Mouse (Mus musculus) lung, embryonic 15.5 days (tissue): ENCODE measurements around the gene Nppc. TPM values are rescaled to one million over a fixed set of nuclear protein-coding genes. Genes with fewer than 3 reads are reported as not detected.

ENCODE experiments used
- ATAC-seq: fragments of 200-750 bp; cut with Nextera tagmentation; 2 replicates; pipeline ENCODE4 v1.8.0; 2017; ENCODE audit warnings: moderate number of reproducible peaks, borderline replicate concordance; ENCODE audit not compliant: low FRiP score, low TSS enrichment; ENCODE audit errors: extremely low read depth
- H3K27ac ChIP-seq: fragments of 300-500 bp; sonication (generic); 2 replicates; pipeline ENCODE4 v1.5.1; 2015; ENCODE audit warnings: moderate library complexity, mild to moderate bottlenecking, inconsistent platforms
- H3K27me3 ChIP-seq: fragments of 300-500 bp; sonication (generic); 2 replicates; pipeline ENCODE4 v1.6.1; 2015; ENCODE audit warnings: inconsistent platforms
- H3K36me3 ChIP-seq: fragments of 300-500 bp; sonication (generic); 2 replicates; pipeline ENCODE4 v1.6.1; 2015; ENCODE audit warnings: inconsistent platforms
- H3K4me1 ChIP-seq: fragments of 300-500 bp; sonication (generic); 2 replicates; pipeline ENCODE4 v1.6.1; 2015; ENCODE audit warnings: inconsistent platforms
- H3K4me2 ChIP-seq: fragments of 300-500 bp; sonication (generic); 2 replicates; pipeline ENCODE4 v1.6.1; 2015; ENCODE audit warnings: inconsistent platforms, mild to moderate bottlenecking, moderate library complexity
- H3K4me3 ChIP-seq: fragments of 300-500 bp; sonication (generic); 2 replicates; pipeline ENCODE4 v1.5.1; 2015; ENCODE audit warnings: mild to moderate bottlenecking, inconsistent platforms
- H3K9ac ChIP-seq: fragments of 300-500 bp; sonication (generic); 2 replicates; pipeline ENCODE4 v1.6.1; 2015; ENCODE audit warnings: inconsistent platforms
- H3K9me3 ChIP-seq: fragments of 300-500 bp; sonication (generic); 2 replicates; pipeline ENCODE4 v1.6.1; 2016; ENCODE audit warnings: inconsistent platforms
- WGBS: fragments of 180-500 bp; shearing (Covaris S2); methylation state at CpG from one replicate; pipeline ENCODE4 v1.1.7; 2015; 5-methylcytosine and 5-hydroxymethylcytosine counted together
- polyA plus RNA-seq: library from polyadenylated mRNA; unstranded; fragments of >200 nt; fragmentation: Nextera tagmentation; extraction: Ambion mirVana; gene quantifications from 2 replicates; pipeline ENCODE4 v1.2.1, GENCODE M21; 2015

Nppc gene
- polyA plus RNA-seq, 1 experiment from 2014 or later, result 0.52 TPM

DNA sequence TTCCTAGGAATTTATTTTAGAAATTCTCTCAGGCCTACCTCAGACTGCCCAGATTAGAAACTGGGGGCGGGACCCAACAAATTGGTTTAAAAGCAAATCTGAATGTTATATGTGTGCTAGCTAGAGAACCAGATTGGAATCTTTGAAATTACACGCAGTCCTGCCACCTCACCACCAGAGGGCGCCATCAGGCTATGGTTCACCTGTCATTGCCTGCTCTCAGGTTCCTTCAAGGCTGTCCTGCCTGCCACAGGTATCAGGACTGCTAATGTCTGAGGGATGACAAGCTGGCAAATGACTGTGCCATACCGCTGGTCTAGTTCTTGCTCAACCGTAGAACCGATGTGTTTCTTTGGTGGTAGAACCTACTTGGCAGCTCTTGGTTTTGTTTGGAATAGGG lies 20.1 kb downstream of the Nppc start:
- no peaks in the 10 kb centered on the region for H3K4me1 ChIP-seq
- no peaks in the 10 kb centered on the region for H3K36me3 ChIP-seq
- no peak overlapping the region for H3K9ac ChIP-seq
- no peak overlapping the region for H3K4me3 ChIP-seq
- no peak overlapping the region for H3K27ac ChIP-seq
- ATAC-seq, result no peak
- H3K4me2 ChIP-seq, result no peak overlapping the region
- no peaks in the 10 kb centered on the region for H3K27me3 ChIP-seq
- H3K9me3 ChIP-seq, result no peaks in the 10 kb centered on the region
- WGBS, result 14% methylated on average over 6 of the region's 6 CpGs

DNA sequence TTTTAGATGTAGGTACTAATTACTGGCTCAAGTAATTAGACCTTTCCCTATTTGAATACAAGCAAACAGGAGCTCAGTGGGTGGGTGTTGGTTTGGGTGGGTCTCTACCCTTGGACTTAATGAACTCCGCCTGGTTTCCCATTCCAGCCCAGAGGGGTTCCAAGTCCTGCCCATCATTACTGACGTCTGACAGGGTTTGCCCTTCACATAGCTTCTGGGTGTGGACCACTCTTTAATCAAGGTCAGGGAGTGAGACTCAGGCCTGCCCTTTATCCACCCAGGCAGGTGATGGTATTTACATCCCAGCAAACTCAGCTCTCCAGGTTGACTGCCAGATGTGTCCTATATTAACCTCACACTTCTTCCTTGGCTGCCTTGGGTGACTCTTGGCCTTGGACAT lies 22.9 kb downstream of the Nppc start:
- Histone ChIP-seq H3K27ac (no peak overlapping the region), H3K27me3 (no peaks in the 10 kb centered on the region), H3K9ac (no peak overlapping the region), H3K4me3 (no peak overlapping the region), H3K9me3 (no peaks in the 10 kb centered on the region), H3K36me3 (no peaks in the 10 kb centered on the region), H3K4me1 (no peaks in the 10 kb centered on the region), H3K4me2 (no peak overlapping the region)
- WGBS, result 52% methylated on average over 2 of the region's 2 CpGs
- ATAC-seq, result no peak

DNA sequence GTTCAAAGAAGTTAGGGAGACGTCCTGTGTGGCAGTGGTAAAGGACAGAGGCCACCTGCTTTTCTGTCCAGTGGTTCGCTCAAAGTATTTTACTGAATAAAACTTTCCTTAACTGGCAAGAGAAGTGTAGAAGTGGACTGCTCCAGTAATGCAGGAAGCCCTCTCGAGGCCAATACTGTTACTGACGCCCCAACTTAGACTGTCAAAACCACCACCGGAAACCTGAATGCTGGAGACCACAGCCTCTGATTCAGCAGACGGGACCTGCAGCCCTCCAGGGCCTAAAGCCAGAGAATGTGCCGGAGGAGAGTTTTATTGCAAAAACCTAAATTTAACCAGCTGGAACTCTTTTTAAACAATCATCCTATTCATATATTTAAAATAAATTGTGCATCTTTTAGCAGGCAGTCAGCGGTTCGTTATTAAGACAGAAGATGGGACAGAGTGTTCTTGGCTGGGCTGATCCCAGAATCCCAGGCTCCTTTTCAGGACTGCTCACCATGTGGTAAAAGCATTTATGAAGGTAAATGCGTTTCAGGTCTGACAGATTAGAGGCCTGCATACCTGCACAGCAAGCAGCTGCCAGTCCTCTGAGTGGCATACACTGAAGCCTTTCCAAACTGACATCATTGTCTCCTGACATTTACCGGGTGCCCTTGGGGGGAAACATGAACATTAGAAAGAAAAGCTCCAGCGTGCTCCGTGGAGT lies 27.1 kb downstream of the Nppc start:
- WGBS, result 56% methylated on average over 13 of the region's 13 CpGs

DNA sequence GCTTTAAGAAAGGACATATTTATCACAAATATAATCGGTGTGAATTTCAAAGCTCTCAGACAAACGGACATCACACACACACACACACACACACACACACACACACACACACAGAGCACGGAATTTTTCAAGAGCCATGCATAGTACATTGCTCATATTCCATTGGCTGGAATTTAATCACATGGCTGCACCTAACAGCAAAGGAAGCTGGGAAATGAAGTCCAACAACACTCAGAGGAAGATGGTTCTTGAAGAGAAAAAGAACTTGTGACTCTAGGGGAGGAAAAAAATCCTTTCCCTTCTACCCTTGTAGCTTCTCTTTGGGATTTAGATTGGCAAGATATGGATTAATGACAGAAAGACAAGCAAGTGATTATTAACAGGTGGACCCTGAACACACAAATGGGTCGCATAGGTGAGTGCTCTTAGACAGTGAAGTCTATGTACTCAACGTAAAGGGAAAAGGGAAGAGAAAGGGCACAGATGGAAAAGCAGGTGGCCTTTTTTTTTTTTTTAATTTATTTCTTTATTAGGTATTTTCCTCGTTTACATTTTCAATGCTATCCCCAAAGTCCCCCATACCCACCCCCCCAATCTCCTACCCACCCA lies 35.5 kb downstream of the Nppc start:
- Histone ChIP-seq H3K4me1 (no peaks in the 10 kb centered on the region), H3K4me3 (no peak overlapping the region), H3K36me3 (no peaks in the 10 kb centered on the region), H3K27ac (no peak overlapping the region), H3K27me3 (no peaks in the 10 kb centered on the region), H3K9ac (no peak overlapping the region), H3K4me2 (peak overlapping the region; percentile 12; the same call in 1 of the 2 replicates), H3K9me3 (no peaks in the 10 kb centered on the region)
- no peak for ATAC-seq
- WGBS, result 52% methylated on average over 6 of the region's 6 CpGs

More for the DNA sequence above, 27.1 kb downstream of the Nppc start:
- ATAC-seq, result no peak
- H3K9me3 ChIP-seq, result no peaks in the 10 kb centered on the region
- no peaks in the 10 kb centered on the region for H3K27me3 ChIP-seq
- H3K27ac ChIP-seq, result no peak overlapping the region
- no peak overlapping the region for H3K9ac ChIP-seq
- H3K4me2 ChIP-seq, result no peak overlapping the region
- H3K36me3 ChIP-seq, result no peaks in the 10 kb centered on the region
- H3K4me1 ChIP-seq, result no peaks in the 10 kb centered on the region
- no peak overlapping the region for H3K4me3 ChIP-seq

DNA sequence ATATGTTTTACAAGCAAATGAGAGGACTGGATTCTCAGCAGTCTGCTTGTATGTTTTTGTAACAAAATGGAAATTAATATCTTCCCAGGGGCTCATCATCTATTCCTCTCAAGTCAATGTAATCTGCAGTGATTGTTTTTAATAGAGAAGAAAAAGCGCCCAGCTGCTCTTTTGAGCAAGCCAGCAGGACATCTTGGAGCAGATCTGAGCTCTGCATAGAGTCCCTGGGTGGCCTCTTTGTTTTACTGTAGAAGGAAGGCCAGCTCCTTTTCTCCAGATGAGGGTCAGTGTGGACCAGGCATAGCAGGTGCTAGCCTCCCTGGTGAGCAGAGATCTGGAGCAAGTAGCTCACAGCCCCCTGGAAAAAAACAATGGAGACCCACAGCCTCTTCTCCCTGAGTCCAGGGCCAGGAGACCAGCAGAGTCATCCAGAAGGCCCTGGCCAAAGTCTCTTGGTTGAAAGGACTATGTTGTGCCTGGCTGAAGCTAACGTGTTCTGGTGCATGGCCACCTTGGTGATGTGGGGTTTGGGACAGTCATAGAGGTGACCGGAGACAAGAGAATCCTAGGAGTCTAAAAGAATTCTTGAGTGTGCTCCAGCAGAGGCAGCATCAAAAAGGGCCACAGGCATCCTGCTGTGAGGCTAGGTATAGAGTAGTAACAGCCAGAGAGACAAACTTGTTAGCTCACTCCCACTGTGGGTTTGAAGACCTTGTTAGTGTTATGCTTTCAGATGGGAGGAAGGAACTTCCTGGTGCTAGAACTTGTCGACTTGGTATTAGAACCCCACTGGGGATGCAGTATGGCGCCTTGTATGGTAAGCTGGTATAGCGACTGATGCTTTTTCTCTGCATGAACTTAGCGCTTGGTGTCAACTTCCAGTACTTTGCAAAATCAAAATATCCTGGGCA lies 36.3 kb downstream of the Nppc start:
- Histone ChIP-seq H3K27me3 (no peaks in the 10 kb centered on the region), H3K4me2 (peak overlapping the region; percentile 12; the same call in 1 of the 2 replicates), H3K4me3 (no peak overlapping the region)

DNA sequence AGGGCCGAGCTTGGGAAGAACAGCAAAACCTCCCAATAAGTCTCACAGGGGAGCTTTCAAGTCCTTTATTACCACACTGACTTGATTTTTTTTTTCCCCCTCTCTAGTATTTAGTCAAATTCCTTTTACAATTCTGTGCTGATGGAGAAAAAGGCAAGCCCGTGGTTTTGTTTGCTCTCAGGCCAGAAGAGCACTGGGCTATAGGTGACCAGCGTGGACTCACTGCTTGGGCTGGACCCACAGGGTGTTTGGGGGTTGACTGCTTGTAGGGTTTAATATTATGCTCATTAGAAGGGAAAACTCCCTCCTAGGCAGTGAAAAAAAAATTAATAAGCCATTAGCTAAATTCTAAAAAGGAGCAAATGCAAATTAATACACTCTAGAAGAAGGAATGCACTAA lies 36.9 kb downstream of the Nppc start:
- ATAC-seq, result no peak
- Histone ChIP-seq H3K4me2 (no peak overlapping the region), H3K4me3 (no peak overlapping the region), H3K36me3 (no peaks in the 10 kb centered on the region), H3K27ac (no peak overlapping the region), H3K4me1 (no peaks in the 10 kb centered on the region), H3K9me3 (no peaks in the 10 kb centered on the region), H3K9ac (no peak overlapping the region), H3K27me3 (no peaks in the 10 kb centered on the region)
- WGBS, result 52% methylated on average over 3 of the region's 3 CpGs

More for the DNA sequence above, 36.3 kb downstream of the Nppc start:
- WGBS, result 60% methylated on average over 7 of the region's 7 CpGs
- no peak overlapping the region for H3K9ac ChIP-seq
- H3K36me3 ChIP-seq, result no peaks in the 10 kb centered on the region
- H3K27ac ChIP-seq, result no peak overlapping the region
- H3K9me3 ChIP-seq, result no peaks in the 10 kb centered on the region
- ATAC-seq, result no peak
- no peaks in the 10 kb centered on the region for H3K4me1 ChIP-seq

DNA sequence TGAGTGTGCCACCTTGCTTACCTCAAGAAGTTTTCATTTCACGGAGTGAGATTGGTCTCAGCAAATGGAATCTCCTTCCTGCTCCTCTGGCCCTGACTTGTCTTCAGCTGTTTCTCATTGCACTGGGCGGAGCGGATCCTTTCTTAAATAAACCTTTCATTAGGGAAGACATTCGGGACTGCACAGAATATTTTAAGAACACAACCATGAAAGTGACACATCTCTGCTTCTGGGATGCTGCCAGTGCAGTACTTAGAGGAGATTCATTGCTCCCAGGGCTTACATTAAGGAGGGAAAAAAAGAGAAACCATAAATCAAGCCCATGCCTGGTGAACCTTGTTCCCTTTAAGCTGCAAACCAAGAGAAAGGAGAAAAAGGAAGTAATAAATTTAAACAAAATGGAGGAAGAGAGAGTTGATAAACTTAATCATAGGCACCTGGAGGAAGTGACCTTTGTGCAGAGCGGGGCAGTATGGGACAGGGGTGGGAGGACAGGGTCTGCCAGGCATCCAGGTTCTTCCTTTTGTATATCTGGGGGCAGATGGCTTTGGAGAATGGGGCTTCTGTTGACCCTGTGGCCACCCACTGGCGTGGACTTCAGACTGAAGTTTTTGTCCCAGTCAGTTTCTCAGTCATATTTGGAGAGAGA lies 37.5 kb downstream of the Nppc start:
- H3K36me3 ChIP-seq, result no peaks in the 10 kb centered on the region
- 43% methylated on average over 6 of the region's 6 CpGs for WGBS
- H3K9me3 ChIP-seq, result no peaks in the 10 kb centered on the region
- H3K4me1 ChIP-seq, result no peaks in the 10 kb centered on the region
- H3K27me3 ChIP-seq, result no peaks in the 10 kb centered on the region
- no peak overlapping the region for H3K4me2 ChIP-seq
- H3K9ac ChIP-seq, result no peak overlapping the region
- no peak for ATAC-seq
- no peak overlapping the region for H3K27ac ChIP-seq
- H3K4me3 ChIP-seq, result no peak overlapping the region

DNA sequence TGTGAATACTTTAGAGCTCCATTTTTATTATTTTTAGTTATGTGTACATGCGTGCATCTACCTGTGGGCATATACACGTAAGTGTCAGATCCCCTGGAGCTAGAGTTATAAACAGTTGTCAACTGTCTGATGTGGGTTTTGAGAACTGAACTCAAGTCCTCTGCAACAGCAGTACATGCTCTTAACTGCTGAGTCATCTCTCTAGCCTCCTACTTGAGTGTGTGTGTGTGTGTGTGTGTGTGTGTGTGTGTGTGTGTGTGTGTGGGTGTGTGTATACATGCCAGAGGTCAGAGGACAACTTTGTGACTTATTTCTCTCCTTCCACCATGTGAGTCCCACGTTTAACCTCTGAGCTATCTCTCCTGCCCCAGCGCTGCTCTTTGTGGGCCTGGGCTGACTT lies 39.8 kb downstream of the Nppc start:
- H3K9me3 ChIP-seq, result no peaks in the 10 kb centered on the region
- H3K4me2 ChIP-seq, result no peak overlapping the region
- no peaks in the 10 kb centered on the region for H3K27me3 ChIP-seq
- no peak overlapping the region for H3K9ac ChIP-seq
- ATAC-seq, result no peak
- H3K4me1 ChIP-seq, result no peaks in the 10 kb centered on the region
- no peaks in the 10 kb centered on the region for H3K36me3 ChIP-seq
- H3K27ac ChIP-seq, result no peak overlapping the region
- no peak overlapping the region for H3K4me3 ChIP-seq
- 69% methylated on average over 4 of the region's 4 CpGs for WGBS

DNA sequence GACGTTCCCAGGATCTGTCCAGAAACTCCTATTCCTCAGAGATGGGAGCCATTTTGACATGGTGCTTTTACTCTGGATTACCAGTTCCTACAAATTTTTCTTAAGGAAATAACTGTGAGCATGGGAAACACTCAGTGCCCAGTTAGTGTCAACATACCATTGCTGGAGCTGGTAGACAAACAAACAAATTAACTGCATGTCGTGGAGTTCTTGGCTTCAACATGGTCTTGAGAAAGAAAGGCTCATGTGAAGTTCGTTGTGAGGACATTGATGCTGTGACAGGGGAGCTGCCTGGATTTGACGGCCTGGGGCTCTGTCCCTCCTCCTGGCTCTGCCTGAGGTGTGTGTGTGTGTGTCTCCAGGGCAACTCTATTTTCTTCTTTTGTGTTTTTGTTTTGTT lies 40.4 kb downstream of the Nppc start:
- H3K4me3 ChIP-seq, result no peak overlapping the region
- ATAC-seq, result no peak

DNA sequence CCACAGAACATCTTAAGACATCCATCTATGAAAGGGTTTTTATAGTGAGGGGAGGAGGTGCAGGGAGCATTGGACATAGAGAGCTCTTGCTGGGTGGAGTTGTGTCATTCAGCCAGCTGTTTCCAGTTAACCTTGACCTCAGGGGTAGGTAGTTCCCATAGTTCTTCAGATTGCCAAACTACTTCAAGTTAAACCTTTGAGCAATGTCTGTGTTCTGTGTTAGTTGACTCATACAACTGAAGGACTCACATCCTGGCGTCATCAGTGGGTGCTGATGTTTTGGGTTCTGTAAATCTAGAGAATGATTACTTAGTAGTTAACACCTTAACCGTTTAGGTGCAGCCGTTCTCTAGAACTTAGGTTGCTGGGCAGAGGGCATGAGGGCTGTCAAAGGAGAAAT lies 42.1 kb downstream of the Nppc start:
- no peaks in the 10 kb centered on the region for H3K27me3 ChIP-seq

More for the DNA sequence above, 40.4 kb downstream of the Nppc start:
- Histone ChIP-seq H3K27ac (no peak overlapping the region), H3K27me3 (no peaks in the 10 kb centered on the region), H3K36me3 (no peaks in the 10 kb centered on the region), H3K4me1 (no peaks in the 10 kb centered on the region), H3K9me3 (no peaks in the 10 kb centered on the region), H3K9ac (no peak overlapping the region), H3K4me2 (no peak overlapping the region)
- WGBS, result 36% methylated on average over 4 of the region's 4 CpGs

DNA sequence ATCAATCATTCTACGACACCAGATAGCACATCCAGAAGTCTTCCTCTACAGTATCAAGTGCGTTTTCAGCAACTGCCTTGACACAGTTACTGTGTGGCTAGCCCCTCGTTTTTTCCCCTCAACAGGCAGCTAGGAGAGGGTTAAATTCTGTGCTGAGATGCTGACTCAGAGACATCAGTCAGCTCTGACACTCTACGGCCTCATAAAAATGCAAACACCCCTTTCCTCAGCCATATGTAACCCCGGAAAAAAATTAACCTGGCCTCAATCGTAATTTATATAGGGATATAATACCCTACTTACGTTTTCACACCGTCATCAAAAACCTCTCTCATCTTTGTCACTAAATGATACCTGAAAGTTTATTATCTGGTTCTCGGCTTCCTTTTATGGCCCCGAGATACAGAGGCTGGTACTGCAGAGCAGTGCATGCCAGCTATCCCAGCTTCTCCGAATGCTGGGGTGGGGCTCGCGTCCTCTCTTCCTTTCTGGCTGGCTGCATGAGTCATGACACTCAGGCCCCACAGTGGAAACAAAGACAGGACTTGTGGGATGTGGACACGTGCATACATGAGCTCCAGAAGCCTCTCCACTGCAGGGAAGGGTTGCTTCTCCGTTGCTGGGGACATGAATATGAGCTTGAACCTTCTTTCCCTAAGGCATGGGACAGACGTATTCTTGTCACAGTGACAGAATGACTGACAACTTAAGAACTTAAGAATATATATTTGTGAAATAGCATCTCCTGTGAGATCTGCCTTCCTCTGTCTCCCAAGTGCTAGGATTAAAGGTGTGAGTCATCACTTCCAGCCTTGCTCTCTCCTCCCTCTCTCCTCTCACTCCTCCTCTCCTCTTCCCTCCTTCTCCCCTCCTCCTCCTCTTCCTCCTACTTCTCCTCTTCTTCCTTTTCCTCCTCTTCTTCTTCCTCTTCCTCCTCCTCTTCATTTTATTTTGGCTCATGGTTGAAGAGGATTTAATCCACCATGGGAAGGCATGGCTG lies 47.1 kb downstream of the Nppc start:
- H3K36me3 ChIP-seq, result no peaks in the 10 kb centered on the region
- H3K9ac ChIP-seq, result no peak overlapping the region
- H3K27ac ChIP-seq, result no peak overlapping the region
- ATAC-seq, result no peak
- H3K9me3 ChIP-seq, result no peaks in the 10 kb centered on the region
- 40% methylated on average over 16 of the region's 16 CpGs for WGBS
- no peak overlapping the region for H3K4me3 ChIP-seq
- H3K27me3 ChIP-seq, result no peaks in the 10 kb centered on the region
- H3K4me2 ChIP-seq, result no peak overlapping the region
- no peaks in the 10 kb centered on the region for H3K4me1 ChIP-seq

More for the DNA sequence above, 42.1 kb downstream of the Nppc start:
- Histone ChIP-seq H3K4me2 (no peak overlapping the region), H3K27ac (no peak overlapping the region), H3K4me1 (no peaks in the 10 kb centered on the region), H3K4me3 (no peak overlapping the region), H3K9me3 (no peaks in the 10 kb centered on the region), H3K9ac (no peak overlapping the region), H3K36me3 (no peaks in the 10 kb centered on the region)
- no peak for ATAC-seq
- WGBS, result 56% methylated on average over 3 of the region's 3 CpGs
